Mouse (Mus musculus): Measurements from ENCODE around the gene Tnfaip2.

Gene Tnfaip2

DNA sequence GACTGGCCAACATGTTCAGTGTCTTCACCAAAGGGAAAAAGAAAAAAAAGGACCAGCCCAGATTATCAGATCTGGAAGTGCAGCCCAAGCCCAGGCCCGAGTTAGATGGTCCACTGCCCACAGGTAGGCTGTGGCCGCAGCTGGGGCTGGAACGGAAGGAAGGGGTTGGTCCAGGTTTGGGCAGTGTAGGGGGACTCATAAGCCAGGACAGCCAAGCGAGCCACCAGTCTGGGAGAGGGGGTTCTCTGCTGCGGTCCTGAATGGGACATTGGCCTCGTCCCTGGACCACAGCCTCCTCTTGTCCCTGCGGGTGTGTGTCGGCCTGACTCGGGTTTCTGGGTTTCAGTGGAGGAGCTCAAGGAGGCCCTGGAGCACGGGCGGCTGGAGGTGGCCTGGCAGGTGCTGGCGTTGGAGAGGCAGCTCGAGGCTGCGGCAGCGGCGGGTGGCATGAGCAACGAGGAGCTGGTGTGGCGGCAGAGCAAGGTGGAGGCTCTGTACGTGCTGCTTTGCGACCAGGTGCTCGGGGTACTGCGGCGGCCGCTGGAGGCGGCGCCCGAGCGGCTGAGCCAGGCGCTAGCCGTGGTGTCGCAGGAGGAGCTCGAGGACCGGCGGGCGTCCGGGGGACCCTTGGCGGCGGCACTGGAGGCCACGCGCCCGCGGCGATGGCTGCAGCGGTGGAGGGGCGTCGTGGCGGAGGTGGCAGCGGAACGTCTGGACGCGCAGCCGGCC, 3.1 kb downstream of the Tnfaip2 start:
- no peak for DNase-seq (ENCODE audit: low spot score in 2 of 2)

DNA sequence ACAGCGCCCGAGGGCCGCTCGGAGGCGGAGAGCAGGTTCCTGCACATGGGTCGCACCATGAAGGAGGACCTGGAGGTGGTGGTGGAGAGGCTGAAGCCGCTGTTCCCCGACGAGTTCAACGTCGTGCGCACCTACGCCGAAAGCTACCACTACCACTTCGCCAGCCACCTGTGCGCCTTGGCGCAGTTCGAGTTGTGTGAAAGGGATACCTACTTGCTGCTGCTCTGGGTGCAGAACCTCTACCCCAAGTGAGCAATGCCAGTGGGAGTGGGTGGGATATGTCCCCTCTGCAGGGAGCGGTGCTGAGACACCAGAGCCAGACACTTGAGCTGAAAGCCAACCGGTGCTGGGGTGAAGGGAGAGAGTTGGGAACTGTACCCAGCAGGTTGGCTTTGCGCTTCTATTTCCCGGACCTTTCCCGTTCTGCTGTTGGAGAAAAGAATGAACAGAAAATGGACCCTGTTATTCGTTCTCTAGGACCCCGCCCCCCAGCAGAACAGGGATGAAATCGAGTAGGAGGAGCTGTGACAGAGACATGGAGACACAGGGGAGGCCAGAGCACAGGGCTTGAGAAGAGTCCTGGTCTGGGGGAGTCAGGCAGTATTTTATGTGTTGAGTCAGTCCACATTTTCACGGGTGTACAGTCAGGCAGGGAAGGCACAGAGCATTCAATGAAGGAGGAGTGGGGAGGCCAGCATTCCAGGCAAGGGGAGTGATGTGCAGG, 3.8 kb downstream of the Tnfaip2 start:
- no peak for DNase-seq (ENCODE audit: low spot score in 2 of 2)

DNA sequence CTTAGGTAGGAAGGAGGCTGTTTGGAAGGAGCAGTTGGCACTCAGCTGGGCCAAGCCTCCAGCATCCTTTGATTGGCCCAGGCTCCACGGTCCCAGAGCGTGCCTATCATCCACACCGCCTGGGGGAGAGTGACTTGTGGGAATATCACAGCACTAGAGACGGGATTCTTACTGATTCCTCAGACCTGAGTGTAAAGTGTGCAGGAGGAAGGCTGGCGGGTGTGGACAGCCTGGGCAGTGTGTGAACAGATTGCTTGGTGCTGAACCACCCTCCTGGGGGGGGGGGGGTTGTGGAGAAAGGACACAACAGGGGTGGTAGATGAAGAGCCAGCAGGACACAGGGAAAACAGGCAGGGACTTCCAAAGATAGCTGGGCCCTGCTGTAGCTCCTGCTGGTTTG, 4.5 kb downstream of the Tnfaip2 start:
- no peak for DNase-seq (ENCODE audit: low spot score in 2 of 2)

DNA sequence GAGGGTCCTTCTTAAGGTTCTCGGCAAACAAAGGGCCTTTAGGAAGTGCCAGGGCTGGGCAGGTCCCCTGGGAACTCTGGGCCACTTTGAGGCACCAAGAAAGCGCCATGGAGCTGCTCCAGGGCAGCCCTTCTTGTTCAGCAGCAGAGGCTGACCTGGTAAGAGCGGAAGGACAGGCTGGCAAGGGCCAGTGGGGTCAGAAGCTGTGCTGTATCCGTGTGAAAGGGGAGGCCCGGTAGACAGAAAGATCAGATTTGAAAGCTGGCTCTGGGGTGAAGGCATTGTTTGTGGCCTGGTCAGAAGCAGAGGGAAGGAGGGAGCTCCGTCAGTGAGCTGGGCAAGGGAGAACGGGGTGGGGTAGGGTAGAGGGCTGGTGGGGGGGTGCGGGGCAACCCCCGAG, 5.1 kb downstream of the Tnfaip2 start:
- DNase-seq (ENCODE audit: low spot score in 2 of 2), result no peak

DNA sequence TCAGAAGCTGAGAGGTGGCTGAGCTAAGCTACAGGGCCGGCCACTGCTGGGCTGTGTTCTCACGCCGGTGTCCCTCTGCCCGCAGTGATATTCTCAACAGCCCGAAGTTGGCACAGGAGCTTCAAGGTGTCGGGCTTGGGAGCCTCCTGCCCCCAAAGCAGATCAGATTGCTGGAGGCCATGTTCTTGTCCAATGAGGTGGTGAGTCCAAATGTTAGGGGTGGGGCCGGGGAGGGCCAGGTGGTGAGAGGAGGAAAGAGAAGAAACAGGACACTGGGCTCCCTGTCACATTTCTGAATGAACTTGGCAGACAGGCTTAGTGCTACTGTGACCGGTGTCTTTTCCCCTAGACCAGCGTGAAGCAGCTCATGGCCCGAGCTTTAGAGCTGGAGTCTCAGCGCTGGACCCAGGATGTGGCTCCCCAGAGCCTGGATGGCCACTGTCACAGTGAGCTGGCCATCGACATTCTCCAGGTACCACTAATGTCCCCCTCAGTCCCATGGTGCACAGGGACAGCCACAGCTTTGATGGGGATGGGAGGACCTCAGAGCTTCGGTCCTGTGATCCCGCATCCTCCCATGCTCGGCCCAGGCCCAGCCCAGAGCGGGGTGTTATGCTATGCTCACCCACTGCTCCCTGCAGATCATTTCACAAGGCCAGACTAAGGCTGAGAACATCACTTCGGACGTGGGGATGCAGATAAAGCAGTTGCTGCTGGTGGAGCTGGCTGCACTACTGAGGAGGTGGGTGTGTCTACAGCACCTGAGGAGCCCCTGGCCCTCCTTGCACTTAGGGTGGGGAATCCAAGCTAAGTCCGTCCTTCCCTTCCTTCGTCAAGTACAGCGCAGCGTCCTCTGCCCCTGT, 5.9 kb downstream of the Tnfaip2 start:
- no peak for DNase-seq (ENCODE audit: low spot score in 2 of 2)

DNA sequence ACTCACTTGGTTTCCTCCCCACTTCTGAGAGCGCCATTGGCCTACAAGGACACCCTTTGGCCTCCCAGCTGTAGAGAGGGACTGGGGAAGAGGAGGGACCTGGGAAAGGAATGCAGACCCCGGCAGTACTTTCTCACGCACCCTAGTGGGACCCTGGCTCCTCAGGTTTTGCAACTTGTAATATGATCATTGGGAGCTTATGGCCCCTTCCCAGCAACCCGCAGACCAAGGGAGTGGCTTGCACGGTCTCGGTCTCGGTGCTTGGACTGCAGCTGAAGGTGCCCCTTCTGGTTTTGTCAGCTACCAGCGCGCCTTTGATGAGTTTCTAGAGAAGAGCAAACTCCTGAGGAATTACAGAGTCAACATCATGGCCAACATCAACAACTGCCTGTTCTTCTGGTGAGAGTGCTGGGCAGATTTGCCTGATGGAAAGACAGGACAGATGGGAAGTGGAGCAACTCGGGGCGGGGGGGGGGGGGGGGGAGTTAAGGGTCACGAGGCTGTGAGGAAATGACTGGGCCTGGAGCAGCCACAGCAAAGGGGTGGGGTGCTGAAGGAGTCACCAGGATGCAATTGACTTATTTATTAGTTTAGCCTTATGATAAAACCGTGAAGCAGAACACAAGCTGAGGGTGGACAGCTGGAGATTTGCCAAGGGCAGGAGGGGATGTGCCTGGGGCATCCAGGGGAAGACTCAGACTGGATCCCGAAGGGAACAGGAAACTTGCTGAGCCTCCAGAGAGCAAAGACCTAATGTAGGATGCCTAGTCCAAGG, 6.8 kb downstream of the Tnfaip2 start:
- DNase-seq (ENCODE audit: low spot score in 2 of 2), result no peak

DNA sequence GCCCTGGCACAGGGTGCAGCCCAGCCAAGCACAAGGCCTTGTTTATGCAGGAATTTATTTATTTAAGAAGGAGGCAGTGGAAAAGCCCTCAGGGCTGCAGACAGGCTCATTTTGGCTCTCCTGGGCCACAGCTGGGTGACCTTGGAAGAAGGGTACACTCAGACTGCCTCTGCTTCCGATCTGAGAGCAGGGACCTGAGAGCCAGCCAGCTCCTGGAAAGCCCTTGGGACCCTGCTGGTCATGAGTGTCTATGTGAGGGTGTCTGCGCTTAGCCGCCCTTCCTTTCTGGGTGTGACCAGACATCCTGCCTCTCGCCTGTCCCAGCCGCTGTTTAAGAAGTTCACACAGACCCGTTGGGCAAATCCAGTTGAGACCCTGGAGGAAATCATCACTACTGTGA, 8.1 kb downstream of the Tnfaip2 start:
- no peak for DNase-seq (ENCODE audit: low spot score in 2 of 2)

DNA sequence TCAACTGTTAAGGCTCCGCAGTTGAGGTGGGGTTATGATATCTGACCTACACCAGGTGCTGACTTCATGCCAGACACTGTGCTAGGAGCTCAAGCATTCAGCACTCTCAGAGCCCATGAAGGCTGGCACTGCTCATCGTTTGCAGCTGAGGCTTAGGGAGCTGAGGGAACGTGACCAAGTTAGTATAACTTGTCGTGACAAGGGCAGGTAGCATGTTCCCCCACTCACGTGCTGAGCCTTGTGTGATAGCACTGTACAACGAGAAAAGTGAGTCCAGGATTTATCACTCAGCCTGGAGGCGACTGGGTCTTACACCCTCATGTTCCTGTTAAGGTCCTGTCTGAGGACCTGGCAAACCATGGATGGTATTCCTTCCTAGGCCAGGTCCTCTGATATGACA, 9.3 kb downstream of the Tnfaip2 start:
- no peak for DNase-seq (ENCODE audit: low spot score in 2 of 2)

DNA sequence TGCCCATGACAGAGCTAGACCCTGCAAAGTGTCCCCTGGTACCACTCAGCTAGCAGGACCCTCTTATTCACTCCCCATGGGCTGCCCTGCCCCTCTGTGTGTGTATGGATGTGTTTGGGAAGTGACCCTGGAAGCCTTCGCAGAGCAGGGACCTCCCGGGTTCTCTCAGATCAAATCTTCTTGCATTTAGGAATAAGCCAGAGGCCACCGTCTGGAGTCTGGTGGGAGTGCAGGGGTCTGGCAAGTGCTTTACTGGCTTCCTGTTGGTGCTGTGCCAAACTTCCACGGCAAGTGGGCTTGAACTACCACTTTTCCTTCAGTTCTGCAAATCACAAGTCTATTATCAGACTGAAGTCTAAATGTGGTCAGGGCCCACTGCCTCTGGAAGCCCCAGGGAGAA, 11.8 kb downstream of the Tnfaip2 start:
- peak in 1 of 2 experiments; percentile 37 for DNase-seq (ENCODE audit: low spot score in 2 of 2)

DNA sequence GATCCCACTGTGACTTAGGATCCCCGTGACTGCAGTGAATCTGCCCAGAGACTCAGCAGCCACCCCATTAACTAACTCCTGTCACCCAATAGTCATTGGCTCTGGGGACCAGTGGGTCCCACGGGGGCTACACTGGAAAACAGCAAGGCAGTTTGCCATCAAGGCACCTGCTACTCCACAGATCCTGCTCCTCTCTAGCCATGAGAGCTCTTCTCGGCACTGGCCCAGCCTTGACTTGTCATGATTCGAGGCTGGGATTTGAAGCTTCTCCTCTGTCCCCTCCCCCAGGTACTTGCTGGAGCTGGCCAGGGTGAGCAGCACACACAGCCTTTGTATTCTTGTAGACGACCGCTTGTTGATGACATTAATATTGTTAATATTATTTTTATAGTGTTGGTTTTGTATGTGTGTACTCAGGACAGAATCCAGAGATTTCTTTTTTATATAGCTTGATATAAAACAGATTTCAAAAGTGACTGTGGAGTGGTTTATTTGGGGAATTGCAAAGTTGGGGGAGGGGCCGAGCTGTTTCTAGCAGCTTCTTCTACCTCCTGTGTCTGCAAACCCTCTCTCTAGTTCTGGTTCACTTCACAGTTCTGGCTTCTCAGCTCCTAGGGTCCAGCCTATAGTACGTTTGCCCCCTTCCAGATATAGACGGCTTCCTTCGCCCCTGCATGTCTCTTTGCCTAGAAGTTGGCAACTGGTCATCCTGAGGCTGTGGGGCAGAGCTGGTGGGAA, 12.4 kb downstream of the Tnfaip2 start:
- DNase-seq (ENCODE audit: low spot score in 2 of 2), result no peak

DNA sequence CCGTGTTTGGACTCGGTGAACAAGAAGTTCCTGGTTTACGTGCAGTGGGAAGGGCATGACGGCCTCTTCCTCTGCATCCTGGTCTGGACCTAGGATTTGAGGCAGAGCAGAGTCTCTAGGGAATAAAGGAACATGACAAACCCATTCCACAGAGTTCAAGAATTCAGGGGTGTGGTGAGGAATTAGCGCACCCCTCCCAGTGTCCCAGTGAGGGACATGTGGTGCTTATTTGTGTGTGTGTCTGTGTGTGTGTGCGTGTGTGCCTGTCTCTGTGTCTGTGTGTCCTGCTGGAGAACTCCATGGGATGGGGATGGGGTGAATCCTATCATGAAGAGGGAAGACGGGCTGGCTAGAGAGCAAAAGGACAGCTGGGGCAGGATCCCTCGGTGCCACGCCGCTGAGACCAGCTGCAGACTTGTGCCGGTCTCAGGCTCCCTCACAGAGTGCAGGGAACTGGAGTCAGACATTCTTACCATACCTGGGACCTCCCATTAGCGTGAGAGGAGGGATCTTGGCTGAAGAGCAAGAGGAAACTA, 13.1 kb downstream of the Tnfaip2 start:
- DNase-seq (ENCODE audit: low spot score in 2 of 2), result no peak

DNA sequence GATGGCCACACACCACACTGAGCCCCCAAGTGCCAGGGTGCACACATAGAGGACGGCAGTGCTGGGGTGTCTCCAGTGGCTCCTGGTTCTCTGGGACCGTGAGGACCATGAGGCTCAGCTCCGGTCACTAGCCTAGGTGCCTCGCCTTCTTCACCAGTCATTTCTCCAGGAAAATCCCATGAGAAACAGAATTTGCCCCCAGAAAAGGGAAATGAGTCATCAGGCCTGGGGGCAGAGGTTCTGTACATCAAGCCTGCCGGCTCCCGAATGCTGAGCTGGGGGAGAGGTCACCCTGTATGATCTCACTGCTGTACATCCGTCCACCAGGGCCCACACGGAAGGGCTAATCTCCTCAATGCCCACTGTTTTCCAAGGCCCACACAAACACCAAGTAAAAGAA, 13.6 kb downstream of the Tnfaip2 start:
- no peak for DNase-seq (ENCODE audit: low spot score in 2 of 2)

DNA sequence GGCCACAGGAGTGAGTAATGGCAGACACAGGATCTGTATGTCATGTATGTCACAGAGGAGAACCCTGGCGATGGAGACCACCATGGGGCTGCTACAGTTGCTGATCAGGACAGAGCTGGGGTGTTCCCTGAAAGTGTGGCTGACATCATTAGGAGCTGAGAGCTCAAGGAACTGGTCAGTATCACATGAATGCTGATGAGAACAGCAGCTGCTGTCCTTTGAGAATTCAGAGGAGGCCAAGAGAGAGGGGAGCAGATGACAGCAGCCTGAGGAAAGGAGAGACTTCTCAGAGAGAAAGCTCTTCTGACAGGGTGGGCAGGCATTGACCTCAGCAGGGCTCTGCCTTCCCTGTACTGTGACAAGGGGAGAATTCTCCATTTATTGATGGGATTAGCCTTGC, 15.5 kb downstream of the Tnfaip2 start:
- DNase-seq (ENCODE audit: low spot score in 2 of 2), result no peak

DNA sequence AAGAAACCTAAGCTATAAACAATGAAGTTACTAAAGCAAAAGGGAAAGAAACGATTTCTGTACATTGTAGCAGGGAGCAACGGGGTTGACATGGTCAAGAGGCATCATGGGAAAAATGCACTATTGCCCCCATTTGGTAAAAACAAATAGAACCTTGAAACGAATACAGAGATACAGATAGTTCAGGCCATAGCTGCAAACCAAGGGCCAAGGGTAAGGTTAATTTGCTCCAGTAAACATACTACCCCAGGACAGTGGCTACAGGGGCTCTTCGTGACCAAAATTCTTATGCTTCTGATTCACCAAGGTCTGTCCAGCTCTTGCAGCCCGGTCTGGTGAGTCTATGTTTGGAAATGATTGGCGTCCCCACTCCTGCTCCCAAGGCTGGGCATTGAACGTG, 21.3 kb downstream of the Tnfaip2 start:
- DNase-seq (ENCODE audit: low spot score in 2 of 2), result no peak

DNA sequence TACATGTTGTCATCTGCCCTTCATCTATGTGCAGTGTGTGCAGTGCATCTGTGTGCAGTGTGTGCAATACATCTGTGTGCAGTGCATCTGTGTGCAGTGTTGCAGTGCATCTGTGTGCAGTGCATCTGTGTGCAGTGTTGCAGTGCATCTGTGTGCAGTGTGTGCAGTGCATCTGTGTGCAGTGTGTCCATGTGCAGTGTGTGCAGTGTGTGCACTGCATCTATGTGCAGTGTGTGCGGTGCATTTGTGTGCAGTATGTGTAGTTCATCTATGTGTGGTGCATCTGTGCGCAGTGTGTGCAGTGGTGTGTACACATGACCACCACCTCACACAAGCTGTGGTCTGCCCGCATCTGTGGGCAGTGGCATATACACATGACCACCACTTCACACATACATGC, 24.1 kb downstream of the Tnfaip2 start:
- no peak for DNase-seq (ENCODE audit: low spot score in 2 of 2)

DNA sequence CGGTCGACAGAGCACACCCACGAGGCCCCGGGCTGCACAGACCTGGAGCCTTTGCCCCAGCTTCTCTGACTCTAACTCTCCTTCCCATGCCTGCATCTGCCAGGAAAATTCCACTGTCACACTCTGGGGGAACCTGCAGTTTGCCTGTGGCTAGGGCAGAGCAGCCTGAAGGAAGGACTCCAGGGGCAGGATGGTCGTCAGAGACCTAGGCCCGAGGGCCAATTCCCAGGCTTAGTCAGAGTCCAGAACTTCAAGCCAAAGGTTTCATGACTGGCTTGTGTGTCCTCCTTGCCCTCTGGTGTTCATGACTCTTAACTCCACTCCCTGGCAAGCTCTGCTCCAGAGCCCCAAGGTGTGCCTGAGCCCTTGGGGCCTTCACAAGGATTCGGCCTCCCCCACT, 25.9 kb downstream of the Tnfaip2 start:
- no peak for DNase-seq (ENCODE audit: low spot score in 2 of 2)

DNA sequence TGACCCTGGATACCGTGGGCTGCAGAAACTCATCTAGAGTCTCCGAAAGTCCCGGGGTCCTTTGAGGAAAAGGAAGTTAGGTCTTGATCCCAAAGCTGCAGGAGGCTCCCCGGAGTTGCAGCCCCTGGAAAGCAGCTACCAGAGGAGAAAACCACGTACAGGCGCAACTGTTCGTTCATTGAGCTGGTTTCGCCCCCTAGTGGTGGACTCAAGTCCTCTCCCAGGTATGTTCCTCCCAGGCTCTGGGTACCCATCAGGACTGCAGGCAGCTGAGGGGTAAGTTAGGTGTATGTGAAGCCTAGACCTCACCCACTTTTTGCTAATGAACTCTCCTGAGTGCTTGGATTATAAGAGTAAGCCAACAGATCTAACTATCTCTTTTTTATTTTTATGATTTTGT, 27.2 kb downstream of the Tnfaip2 start:
- peak in 1 of 2 experiments; percentile 68 for DNase-seq (ENCODE audit: low spot score in 2 of 2)

DNA sequence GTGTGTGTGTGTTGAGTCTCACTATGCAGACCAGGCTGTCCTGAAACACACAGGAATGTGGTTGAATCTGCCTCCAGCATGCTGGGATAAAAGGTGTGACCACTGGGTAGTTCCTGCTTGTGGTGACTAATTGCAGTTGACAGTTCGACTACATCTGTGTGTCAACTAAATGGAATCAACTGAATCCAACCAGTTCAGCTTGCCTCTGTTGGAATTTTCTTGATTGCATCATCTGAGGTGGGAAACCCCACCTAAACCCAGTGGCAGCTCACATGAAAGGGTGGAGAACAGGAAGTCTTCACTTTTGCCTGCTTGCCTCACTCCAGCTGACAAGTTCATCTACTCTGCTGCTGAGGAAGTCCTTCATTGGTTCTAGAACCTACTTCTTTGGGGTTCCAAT, 28.9 kb downstream of the Tnfaip2 start:
- no peak for DNase-seq (ENCODE audit: low spot score in 2 of 2)

DNA sequence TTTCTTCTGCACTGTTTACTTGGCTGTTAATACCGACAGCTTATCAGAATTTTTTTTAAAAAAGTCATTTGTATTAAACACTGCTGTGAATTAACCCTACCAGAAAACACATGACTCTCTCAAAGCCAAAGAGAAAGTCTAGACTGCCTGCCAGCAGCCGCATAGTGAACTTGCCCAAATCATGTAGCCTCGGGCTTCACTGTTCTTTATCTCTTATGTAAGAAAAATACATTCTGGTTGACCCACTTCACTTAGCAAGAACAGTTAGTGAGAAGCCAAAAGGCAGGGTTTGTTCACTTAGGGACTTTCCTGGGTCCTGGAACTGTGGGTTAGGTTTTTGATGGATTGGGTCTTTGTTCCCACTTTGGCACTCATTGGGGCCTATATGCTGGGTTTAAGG, 29.5 kb downstream of the Tnfaip2 start:
- no peak for DNase-seq (ENCODE audit: low spot score in 2 of 2)

DNA sequence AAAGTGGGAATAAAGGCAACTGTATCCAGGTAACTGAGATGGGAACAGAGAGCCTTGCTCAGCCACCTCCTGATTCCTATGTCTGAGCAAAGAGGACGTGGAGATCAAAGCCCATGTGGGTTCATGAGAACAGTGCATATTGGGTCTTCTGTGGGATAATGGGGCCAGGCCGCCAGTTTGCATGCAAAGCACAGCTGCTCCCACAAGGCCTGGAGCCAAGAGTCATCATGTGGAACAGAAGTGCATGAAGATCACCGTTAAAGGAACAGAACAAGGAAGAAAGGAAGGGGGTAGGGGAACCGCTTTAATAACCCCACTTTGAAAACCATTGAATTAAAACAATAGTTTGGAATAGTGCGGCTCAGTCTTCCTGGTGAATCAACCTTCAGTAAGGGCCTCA, 30.6 kb downstream of the Tnfaip2 start:
- DNase-seq (ENCODE audit: low spot score in 2 of 2), result peak in 1 of 2 experiments; percentile 54

DNA sequence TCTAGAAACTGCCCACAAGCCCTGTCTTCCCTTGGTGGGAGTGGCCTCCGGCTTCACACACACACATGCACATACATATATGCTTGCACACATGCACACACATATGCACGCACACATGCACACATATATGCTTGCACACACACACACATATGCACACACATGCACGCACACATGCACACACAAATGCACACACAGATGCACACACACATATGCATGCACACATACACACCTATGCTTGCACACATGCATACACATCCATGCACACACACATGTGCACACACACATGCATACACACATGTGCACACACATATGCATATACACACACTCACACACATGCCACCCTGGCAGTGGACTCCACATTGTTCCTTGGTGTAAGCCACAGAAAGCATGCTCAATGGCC, 32.1 kb downstream of the Tnfaip2 start:
- no peak for DNase-seq (ENCODE audit: low spot score in 2 of 2)
